Mouse (Mus musculus): ENCODE data around the gene Dapk2.

The Dapk2 gene

DNA sequence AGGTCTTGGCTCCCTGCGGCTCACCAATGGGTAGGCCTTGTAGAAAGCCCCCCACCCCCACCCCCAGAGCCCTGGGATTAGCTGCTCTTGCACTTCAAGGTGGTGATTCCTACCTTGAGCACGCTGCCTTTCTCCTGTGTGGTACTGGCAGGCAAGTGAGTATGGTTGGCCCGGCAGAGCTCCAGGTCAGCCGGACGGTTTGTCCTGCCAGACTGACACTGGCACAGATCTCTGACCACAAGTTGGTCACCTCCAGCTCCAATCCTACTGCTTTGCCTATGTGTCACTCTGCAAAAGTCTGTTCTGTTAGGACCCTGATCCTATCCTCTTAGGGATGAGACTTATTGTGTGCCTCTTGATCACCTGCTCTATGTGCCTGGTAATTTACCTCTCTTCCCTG lies 26.5 kb downstream of the Dapk2 start:
- DNase-seq (ENCODE audit: low read depth, low spot score): peak; percentile 65

DNA sequence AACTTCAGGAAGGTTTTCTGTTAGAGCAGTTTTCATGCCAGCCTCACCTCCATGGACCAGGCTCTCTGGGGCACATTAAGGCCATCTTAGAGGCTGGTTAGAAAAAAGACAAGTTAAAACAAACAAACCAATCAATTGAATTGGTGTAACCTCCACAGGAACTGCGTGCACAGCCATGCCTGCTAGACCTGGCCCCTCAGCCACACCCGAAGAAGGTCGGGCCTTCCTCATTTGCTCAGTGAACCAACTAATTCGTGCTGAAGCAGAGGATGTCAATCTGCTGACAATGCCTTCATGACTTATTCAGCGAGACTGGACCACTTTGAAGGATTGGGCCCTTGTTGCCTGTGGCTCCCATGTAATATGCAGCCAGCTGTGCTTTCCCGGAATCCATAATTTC lies 28.4 kb downstream of the Dapk2 start:
- no peak for DNase-seq (ENCODE audit: low read depth, low spot score)

- DNase-seq (ENCODE audit: low read depth, low spot score): no peak
Measured at GRCm38 (mm10) chr9:66189026-66189425, 31.0 kb downstream of the Dapk2 start.

DNA sequence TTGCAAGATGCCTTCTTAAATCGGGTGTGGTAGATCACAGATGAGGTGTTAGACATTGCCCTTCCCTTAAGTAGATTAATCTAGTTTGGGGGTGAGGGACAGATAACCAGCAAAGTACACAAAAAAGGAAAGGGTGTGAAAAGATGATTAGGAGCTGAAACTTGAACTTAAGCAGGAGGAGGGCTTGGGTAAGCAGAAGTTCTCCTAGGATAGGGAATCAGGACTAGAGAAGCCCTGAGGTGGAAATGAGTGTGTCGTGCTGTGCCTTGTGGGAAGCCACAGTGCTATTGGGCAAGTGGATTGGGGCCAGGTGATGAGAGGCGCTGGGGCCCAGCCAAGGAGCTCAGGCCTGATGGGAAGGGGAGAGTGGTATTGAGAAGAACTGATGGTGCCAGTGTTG lies 36.0 kb downstream of the Dapk2 start:
- DNase-seq (ENCODE audit: low read depth, low spot score): no peak

DNA sequence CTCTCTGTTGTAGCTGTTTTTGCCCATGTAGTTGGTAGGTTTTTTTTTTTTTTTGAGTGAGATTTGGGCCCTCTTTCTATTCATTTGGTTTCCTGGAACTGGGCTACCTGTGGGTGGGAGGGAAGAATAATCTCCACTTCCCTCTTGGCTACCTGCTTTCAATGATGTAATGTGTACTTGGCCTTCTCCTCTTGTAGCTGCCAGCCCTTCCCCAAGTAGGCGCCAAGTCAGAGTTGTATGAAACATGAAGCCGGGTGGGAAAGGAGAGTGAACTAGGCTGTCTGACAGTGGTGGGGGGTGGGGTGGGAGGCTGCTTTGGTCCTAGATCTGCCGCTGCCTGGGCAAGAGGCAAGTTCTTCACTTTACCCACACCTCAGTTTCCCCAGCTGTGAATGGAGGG lies 38.5 kb downstream of the Dapk2 start:
- DNase-seq (ENCODE audit: low read depth, low spot score): peak; percentile 80

- no peak for DNase-seq (ENCODE audit: low read depth, low spot score)
Measured at GRCm38 (mm10) chr9:66198533-66198932, 40.5 kb downstream of the Dapk2 start.

DNA sequence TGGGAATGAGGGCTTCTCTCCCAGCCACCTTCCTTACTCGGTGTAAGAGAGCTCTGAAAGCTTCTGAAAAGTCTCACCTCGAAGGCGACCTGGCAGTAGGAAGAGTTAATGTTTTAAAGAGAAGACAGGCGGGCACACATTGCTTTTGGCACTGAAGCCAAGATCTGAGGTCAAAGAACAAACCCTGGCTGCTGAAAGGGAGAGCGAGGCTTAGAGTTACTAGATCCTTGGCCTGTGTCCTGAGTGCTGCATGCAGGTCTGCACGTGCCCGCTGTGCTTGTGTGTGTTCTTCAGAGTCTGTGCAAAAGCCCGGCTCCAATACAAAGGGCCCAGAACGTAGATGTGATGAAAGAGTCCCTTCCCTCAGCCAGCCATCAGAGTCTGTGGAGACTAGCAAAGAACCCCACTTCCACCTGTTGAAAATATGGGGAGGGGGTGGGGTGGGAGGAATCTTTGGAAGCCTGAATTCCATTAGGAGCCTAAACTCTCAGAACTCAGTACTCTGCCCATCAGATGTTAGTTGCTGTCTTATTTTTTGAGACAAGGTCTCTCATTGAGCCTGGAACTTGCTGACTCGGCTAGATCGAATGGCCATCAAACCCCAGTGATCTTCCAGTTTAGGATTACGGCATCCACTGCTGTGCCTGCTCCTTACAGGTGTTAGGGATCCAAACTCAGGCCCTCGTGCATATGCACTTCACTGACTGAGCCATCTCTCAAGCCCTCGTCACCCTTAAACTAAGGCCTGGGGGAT lies 41.8 kb downstream of the Dapk2 start:
- no peak for DNase-seq (ENCODE audit: low read depth, low spot score)

- no peak for DNase-seq (ENCODE audit: low read depth, low spot score)
Measured at GRCm38 (mm10) chr9:66200411-66200789, 42.4 kb downstream of the Dapk2 start.

GRCm38 (mm10) chr9:66201665-66202064 lies 43.6 kb downstream of the Dapk2 start:
- no peak for DNase-seq (ENCODE audit: low read depth, low spot score)

DNA sequence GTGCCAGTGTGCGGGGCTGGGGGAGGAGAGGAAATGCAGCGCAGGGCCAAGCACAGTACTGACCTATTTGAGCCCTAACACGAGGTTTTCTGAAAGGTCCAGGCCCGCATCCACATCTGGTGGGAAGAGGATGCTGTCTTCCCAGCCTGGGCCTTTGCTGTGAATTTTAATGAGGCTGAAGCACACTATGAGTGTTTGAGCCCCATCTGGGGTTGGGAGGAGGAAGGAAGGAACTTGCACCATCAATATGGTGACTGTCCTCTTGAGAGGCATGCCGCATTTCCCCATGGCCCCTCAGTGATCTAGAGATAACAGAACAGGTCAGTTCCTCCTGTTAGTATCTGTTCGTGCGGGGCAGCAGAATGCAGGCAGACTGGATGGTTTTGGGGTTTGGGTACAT lies 44.4 kb downstream of the Dapk2 start:
- DNase-seq (ENCODE audit: low read depth, low spot score): no peak

- peak; percentile 78 for DNase-seq (ENCODE audit: low read depth, low spot score)
Measured at GRCm38 (mm10) chr9:66205702-66206101, 47.7 kb downstream of the Dapk2 start.

DNA sequence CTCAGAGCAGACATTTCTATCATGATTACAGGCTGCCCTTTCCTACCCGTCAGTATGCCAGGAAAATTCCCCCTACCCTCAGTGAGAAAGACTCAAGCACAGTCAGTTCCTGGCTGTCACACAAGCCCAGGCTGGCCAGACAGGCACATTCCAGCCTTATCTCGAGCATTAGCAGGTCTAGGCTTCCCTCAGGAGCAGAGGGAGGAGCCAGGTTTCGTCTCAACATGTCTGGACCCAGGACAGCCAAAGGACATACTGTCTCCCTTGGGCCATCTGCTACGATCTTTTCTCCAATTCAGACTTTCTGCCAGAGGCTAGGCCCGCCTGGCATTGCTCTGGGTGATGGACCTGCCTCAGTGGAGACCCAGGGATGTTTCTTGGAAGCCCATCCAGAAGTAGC lies 48.8 kb downstream of the Dapk2 start:
- DNase-seq (ENCODE audit: low read depth, low spot score): no peak

- DNase-seq (ENCODE audit: low read depth, low spot score): no peak
Measured at GRCm38 (mm10) chr9:66211420-66211819, 53.4 kb downstream of the Dapk2 start.

DNA sequence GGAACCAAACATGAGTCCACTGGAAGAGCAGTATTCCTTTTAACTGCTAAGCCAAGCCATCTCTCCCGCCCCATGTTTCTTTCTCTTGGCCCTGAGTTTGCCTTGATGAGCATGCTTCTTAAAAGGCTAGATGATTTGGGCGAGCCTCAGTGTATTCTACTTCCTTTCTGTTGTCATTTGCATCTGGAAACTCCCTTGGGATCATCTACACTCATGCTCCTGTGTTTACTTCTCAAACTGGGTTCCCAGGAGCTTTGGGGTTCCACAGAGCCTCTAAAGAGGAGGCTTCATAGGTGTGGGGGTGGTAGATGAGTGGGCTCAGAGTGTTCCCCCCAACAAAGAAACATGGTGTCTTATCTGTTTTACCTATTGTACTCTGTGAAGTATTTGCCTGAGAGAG lies 54.1 kb downstream of the Dapk2 start:
- DNase-seq (ENCODE audit: low read depth, low spot score): no peak

DNA sequence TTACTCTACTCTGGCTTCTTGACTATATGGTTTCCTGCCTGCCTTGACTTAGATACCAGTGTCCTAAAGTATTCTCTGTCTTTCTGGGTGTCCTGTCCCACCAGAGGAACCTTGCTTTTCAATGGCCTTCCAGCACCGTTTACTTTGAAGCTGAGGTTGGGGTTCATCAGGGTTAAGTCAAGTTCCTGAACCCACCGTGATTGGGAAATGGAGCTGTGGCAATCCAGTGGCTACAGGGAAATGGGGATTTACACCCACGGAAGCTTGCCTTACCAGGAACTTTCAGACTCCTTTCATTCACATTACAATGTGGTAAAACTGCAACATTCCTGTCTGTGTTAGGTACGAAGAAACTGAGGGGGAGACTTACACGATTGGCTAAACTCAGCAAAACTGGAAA lies 54.8 kb downstream of the Dapk2 start:
- DNase-seq (ENCODE audit: low read depth, low spot score): no peak

DNA sequence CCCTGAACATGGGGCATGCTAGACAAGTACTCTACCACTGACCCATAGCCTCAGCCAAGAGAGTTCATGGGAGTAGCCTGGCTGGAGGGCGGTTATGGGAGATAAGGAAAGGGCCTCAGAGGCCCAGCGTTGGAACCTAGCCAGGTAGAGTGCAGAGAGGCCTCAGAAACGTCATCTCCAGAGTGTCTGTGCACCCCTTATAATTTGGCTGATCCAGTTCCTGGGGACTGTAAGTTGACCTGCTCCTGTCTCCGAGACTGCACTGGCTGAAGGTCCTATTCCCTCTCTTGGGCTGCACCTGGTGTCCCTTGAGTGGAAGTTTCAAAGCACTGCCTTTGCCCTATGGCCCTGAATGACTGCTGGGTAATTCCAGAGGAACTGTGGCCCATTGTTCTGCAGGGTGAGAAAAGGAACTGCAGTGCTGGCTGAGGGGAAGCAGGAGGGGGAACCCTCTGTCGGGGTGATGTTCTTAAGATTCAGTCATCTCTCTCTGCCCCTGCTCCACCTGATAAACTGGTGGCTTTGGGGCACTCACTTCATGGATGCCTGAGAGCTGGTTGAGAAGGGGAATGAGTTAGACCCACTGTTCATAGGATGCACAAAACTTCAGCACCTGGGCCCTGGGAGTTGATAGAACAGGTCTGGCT lies 55.5 kb downstream of the Dapk2 start:
- DNase-seq (ENCODE audit: low read depth, low spot score): no peak

- no peak for DNase-seq (ENCODE audit: low read depth, low spot score)
Measured at GRCm38 (mm10) chr9:66215551-66215950, 57.5 kb downstream of the Dapk2 start.

DNA sequence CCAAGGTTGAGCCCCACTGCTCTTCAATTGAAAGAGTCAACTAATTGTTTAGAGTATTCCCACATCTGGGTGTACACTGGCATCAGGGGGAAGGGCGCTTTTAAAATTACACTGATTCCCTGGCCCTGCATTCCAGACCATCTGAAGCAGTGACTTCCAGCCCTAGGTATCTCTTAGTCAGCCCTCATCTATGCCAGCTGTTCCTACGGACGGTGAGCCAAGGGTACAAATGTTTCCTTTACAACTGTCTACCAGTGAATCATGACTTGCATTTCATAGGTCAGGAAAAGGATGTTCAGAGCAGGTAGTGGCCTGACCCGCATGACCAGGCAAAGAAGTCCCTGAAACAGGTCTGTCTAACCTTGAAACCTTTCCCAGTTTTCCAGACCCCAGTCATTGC lies 59.9 kb downstream of the Dapk2 start:
- peak; percentile 70 for DNase-seq (ENCODE audit: low read depth, low spot score)

DNA sequence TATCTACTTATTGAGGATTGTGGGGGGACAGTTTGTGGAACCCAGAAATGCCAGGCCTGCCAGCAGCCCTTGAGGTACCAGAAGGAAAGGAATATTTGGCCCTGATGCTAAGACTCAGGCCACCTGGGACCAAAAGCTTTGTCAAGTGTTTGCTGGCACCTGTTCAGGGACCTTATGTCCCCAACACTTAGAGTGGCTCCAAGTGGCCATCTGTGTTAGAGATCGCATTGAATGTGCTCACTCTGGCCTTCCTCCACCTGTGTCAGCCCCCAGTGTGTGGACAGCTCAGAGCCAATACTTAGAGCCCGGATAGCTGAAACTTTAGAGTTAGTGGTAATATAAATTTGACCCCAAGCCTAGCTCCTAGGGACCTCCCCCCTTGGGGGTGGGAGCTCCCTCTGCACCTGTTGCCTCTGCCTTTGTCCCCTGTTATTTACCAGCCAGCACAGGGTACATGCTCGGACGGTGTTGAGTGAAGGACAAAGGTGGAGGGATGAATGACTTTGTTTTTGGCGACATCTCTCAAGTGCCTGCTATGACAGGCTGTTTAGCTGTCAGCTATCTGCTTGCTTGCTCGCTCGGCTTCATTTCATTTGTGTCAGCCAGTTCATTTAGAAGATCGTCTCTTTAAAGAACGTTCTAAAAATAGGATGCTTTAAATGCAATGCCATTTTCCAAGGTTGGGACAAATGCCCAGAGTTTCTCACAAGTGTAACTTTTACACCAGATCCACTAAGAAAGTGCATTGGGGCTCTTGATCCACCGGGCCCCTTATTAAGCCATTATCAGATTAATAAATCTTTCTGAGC lies 61.1 kb downstream of the Dapk2 start:
- DNase-seq (ENCODE audit: low read depth, low spot score): peak; percentile 72

DNA sequence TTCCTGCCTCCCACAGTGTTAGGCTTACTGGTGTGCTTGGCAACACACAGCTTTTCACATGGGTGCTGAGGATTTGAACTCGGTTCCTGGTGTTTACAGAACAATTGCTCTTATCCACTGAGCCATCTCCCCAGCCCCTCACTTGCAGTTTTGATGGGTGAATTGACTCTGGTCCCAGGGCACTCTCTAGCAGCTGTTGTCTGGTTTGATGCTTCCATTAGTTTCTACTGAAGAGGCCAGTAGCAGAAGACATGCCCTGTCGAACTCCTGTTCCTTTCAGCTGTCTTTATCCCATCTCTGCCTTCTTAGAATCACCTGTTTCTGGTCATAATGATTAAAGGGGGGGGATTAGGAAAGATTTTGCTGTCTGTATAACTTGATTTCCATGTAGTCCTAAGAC lies 65.8 kb downstream of the Dapk2 start:
- no peak for DNase-seq (ENCODE audit: low read depth, low spot score)

DNA sequence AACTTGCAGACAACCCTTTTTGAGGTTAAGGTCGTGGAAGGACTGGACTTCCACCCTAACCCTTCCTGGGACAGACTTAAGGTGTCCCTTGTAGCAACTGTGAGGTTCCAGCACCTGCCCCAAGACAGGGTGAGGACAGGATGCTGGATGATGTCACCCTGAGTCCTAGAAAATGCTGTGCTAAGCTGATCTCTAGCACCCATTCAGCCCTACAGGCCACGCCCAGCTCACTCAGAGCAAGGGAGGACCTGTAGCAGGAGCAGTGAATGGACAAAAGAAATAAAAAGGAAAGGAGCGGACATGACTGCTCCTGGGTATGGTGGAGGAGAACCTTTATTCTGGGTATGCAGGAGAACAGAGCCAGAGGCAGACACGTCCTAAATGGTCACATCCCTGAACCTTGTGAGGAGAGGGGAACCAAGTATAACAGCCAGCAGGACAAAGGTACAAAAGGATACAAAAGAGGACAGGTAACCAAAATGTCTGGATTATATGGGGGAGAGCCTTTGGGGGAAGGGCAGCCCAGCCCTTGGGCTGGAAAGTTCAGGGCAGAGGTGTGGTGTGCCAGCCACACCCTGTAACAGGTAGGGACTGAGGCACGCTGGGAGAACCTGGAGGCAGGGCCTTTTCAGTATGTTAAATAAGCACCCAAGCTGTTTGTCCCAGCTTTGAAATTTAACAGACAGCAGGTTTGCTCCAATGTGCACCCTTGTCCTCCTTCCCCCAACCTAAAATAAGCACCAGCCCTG lies 67.9 kb downstream of the Dapk2 start:
- no peak for DNase-seq (ENCODE audit: low read depth, low spot score)
